Mouse (Mus musculus) left cerebral cortex, adult 18-20 months (tissue): ENCODE measurements around the gene Olfr539. TPM values are rescaled to one million over a fixed set of nuclear protein-coding genes. Genes with fewer than 3 reads are reported as not detected.
A peak's percentile ranks its signal among the peaks of the same experiment; 100 is the strongest.
"Not testable (repeated sequence)": the region's sequence is repeated elsewhere in the genome, so short reads cannot be mapped to it uniquely, and the experiment has no call there.

Source experiments
- DNase-seq, 2 experiments: peaks; one replicate each; pipeline ENCODE4 v3.0.0; 2021 to 2022; ENCODE audit warnings: low spot score in 2 of 2, mixed read lengths in 1 of 2
- long read RNA-seq, 2 experiments: library from polyadenylated mRNA; stranded (forward); transcript quantifications; one replicate each; pipeline ENCODE4 v2.0.0; 2021
- total RNA-seq, 2 experiments: library from RNA; stranded (reverse); gene quantifications; 2 replicates each; pipeline ENCODE4 v1.2.3; 2021

The Olfr539 gene
- total RNA-seq, result under 1 TPM; 0.05 to 0.07 TPM
- long read RNA-seq, experiment 1, result 0 reads
- long read RNA-seq, experiment 2, result 0 reads

- no peak for DNase-seq
These were observed at the start of gene Olfr539 for GRCm38 (mm10) chr7:140659630-140660029. TSS of gene Olfr539 (plus strand) at chr7:140659930.

- DNase-seq, result not testable (repeated sequence)
These were observed 31.1 kb upstream of the Olfr539 start, which contains the start of gene Olfr61 for GRCm38 (mm10) chr7:140628670-140629069. TSS of gene Olfr61 (plus strand) at chr7:140628970.

- no peak for DNase-seq
These were observed 29.2 kb upstream of the Olfr539 start for GRCm38 (mm10) chr7:140630559-140630958.

- DNase-seq, result no peak
These were observed 13.6 kb upstream of the Olfr539 start, which contains the start of gene Olfr53 for GRCm38 (mm10) chr7:140646152-140646551. TSS of gene Olfr53 (plus strand) at chr7:140646452.

GRCm38 (mm10) chr7:140670693-140671092 is 11.0 kb downstream of the Olfr539 start:
- not testable (repeated sequence) for DNase-seq

GRCm38 (mm10) chr7:140675863-140676262 is 16.1 kb downstream of the Olfr539 start:
- DNase-seq, result no peak

- not testable (repeated sequence) for DNase-seq
These were observed 19.9 kb downstream of the Olfr539 start for GRCm38 (mm10) chr7:140679591-140679990.

- DNase-seq, result no peak
These were observed 21.9 kb downstream of the Olfr539 start, which contains the start of gene Olfr45 for GRCm38 (mm10) chr7:140681651-140682050. TSS of gene Olfr45 (plus strand) at chr7:140681951.

GRCm38 (mm10) chr7:140696967-140697366 is 37.2 kb downstream of the Olfr539 start, which contains the start of gene Olfr541:
TSS of gene Olfr541 (plus strand) at chr7:140697267.
- no peak for DNase-seq

GRCm38 (mm10) chr7:140706348-140706747 is 46.6 kb downstream of the Olfr539 start:
- DNase-seq, result no peak

- DNase-seq, result no peak
These were observed 48.0 kb downstream of the Olfr539 start for GRCm38 (mm10) chr7:140707536-140708284.

GRCm38 (mm10) chr7:140717155-140718055 is 57.7 kb downstream of the Olfr539 start:
- peak; percentile 18 to 33 for DNase-seq

GRCm38 (mm10) chr7:140721095-140721494 is 61.4 kb downstream of the Olfr539 start:
- no peak for DNase-seq

- no peak for DNase-seq
These were observed 65.8 kb downstream of the Olfr539 start for GRCm38 (mm10) chr7:140725558-140725957.

Other genes starting within 250 kb of the Olfr539 start
- not detected for gene Olfr532, start 238.3 kb upstream of the Olfr539 start, total RNA-seq
- gene Olfr533, start 196.6 kb upstream of the Olfr539 start, total RNA-seq, result not detected
- not detected for gene Olfr535, start 175.7 kb upstream of the Olfr539 start, total RNA-seq
- gene Olfr536, start 152.5 kb upstream of the Olfr539 start, total RNA-seq, result not detected
- not detected for gene Olfr538, start 92.0 kb upstream of the Olfr539 start, total RNA-seq
- gene Olfr46, start 58.7 kb upstream of the Olfr539 start, total RNA-seq, result under 1 TPM; 0.05 to 0.07 TPM
- gene Olfr61, start 31.0 kb upstream of the Olfr539 start, total RNA-seq, result not detected
- not detected for gene Olfr53, start 13.5 kb upstream of the Olfr539 start, total RNA-seq
- gene Olfr45, start 22.0 kb downstream of the Olfr539 start, total RNA-seq, result not detected
- not detected for gene Olfr541, start 37.3 kb downstream of the Olfr539 start, total RNA-seq
- gene Cyp2e1, start 103.8 kb downstream of the Olfr539 start, total RNA-seq, result under 1 TPM in 1 of 2 experiments, not detected in 1; 0.33 TPM
- gene Syce1, start 127.9 kb downstream of the Olfr539 start, total RNA-seq, result under 1 TPM in 1 of 2 experiments, not detected in 1; 0.77 TPM
- 10 to 100 TPM; 23.3 to 29.6 TPM for gene Zfp941, start 162.2 kb downstream of the Olfr539 start, total RNA-seq
- 1 to 10 TPM; 3.3 to 5.0 TPM for gene Urah, start 175.1 kb downstream of the Olfr539 start, total RNA-seq
- not detected for gene Scgb1c1, start 185.6 kb downstream of the Olfr539 start, total RNA-seq
- not detected for gene Odf3, start 187.9 kb downstream of the Olfr539 start, total RNA-seq
- gene Gm45785, start 196.4 kb downstream of the Olfr539 start, total RNA-seq, result 1 to 10 TPM; 1.2 to 1.7 TPM
- gene Ric8a, start 197.0 kb downstream of the Olfr539 start, total RNA-seq, result 10 to 100 TPM; 70.2 to 75.0 TPM
- gene Bet1l, start 197.6 kb downstream of the Olfr539 start, total RNA-seq, result 10 to 100 TPM; 23.1 to 24.5 TPM
- 100 to 1,000 TPM; 110 to 114 TPM for gene Psmd13, start 222.0 kb downstream of the Olfr539 start, total RNA-seq
- 10 to 100 TPM; 78.0 to 80.3 TPM for gene Sirt3, start 222.4 kb downstream of the Olfr539 start, total RNA-seq
- gene Cox8b, start 240.5 kb downstream of the Olfr539 start, total RNA-seq, result 1 to 10 TPM; 1.6 to 1.7 TPM